Mouse (Mus musculus) hindbrain, embryonic 13.5 days (tissue): ENCODE data around the gene Ccn1. TPM values are rescaled to one million over a fixed set of nuclear protein-coding genes. Genes with fewer than 3 reads are reported as not detected.
A peak's percentile ranks its signal among the peaks of the same experiment; 100 is the strongest.

Experiments used
- ATAC-seq: fragments of 200-750 bp; cut with Nextera tagmentation; 2 replicates; pipeline ENCODE4 v1.8.0; 2017; ENCODE audit warnings: moderate TSS enrichment; ENCODE audit not compliant: low FRiP score
- H3K27ac ChIP-seq: fragments of 300-500 bp; sonication (generic); 2 replicates; pipeline ENCODE4 v1.5.1; 2015; ENCODE audit warnings: inconsistent platforms, mild to moderate bottlenecking, moderate library complexity
- H3K27me3 ChIP-seq: fragments of 300-500 bp; sonication (generic); 2 replicates; pipeline ENCODE4 v1.6.1; 2015; ENCODE audit warnings: mild to moderate bottlenecking, inconsistent platforms
- H3K36me3 ChIP-seq: fragments of 300-500 bp; sonication (generic); 2 replicates; pipeline ENCODE4 v1.6.1; 2015; ENCODE audit warnings: mild to moderate bottlenecking, inconsistent platforms
- H3K4me1 ChIP-seq: fragments of 300-500 bp; sonication (generic); replicated peaks from 2 replicates; pipeline ENCODE4 v1.6.1; 2015; ENCODE audit warnings: inconsistent platforms
- H3K4me2 ChIP-seq: fragments of 300-500 bp; sonication (generic); 2 replicates; pipeline ENCODE4 v1.6.1; 2015; ENCODE audit warnings: inconsistent platforms, mild to moderate bottlenecking, moderate library complexity
- H3K4me3 ChIP-seq: fragments of 300-500 bp; sonication (generic); 2 replicates; pipeline ENCODE4 v1.5.1; 2015; ENCODE audit warnings: mild to moderate bottlenecking, inconsistent platforms
- H3K9ac ChIP-seq: fragments of 300-500 bp; sonication (generic); 2 replicates; pipeline ENCODE4 v1.6.1; 2015; ENCODE audit warnings: mild to moderate bottlenecking, inconsistent platforms
- H3K9me3 ChIP-seq: fragments of 300-500 bp; sonication (generic); 2 replicates; pipeline ENCODE4 v1.6.1; 2016; ENCODE audit warnings: inconsistent platforms
- WGBS: fragments of 180-500 bp; shearing (Covaris S2); methylation state at CpG from one replicate; pipeline ENCODE4 v1.1.7; 2015; 5-methylcytosine and 5-hydroxymethylcytosine counted together
- polyA plus RNA-seq: library from polyadenylated mRNA; unstranded; fragments of >200 nt; fragmentation: Nextera tagmentation; extraction: Ambion mirVana; gene quantifications from 2 replicates; pipeline ENCODE4 v1.2.1, GENCODE M21; 2015

Ccn1 gene
- polyA plus RNA-seq, 1 experiment from 2014 or later, result 10.1 TPM

- Histone ChIP-seq H3K9me3 (no peaks in the 10 kb centered on the region), H3K4me3 (peak overlapping the region; percentile 50), H3K36me3 (no peaks in the 10 kb centered on the region), H3K4me1 (peaks cover 64% of the 10 kb centered on the region), H3K9ac (peak overlapping the region; percentile 71; the same call in 1 of the 2 replicates), H3K27me3 (peaks cover 58% of the 10 kb centered on the region), H3K4me2 (peak overlapping the region; percentile 74), H3K27ac (peak overlapping the region; percentile 6; the same call in 1 of the 2 replicates)
- no peak for ATAC-seq
- 17% methylated on average over 26 of the region's 26 CpGs for WGBS
Measured at GRCm38 (mm10) chr3:145648097-145648931, 1.5 kb downstream of the Ccn1 start.

GRCm38 (mm10) chr3:145647416-145647815 lies 2.4 kb downstream of the Ccn1 start:
- H3K4me2 ChIP-seq, result 0 out of 2 replicates have a peak overlapping the region, but pooled peaks have one; percentile 74
- 78% methylated on average over 18 of the region's 18 CpGs for WGBS

GRCm38 (mm10) chr3:145646666-145647065 lies 3.1 kb downstream of the Ccn1 start:
- Histone ChIP-seq H3K9ac (no peak overlapping the region), H3K9me3 (no peaks in the 10 kb centered on the region), H3K27me3 (peaks cover 48% of the 10 kb centered on the region), H3K36me3 (no peaks in the 10 kb centered on the region), H3K4me1 (peaks cover 47% of the 10 kb centered on the region), H3K4me2 (no peak overlapping the region), H3K27ac (no peak overlapping the region), H3K4me3 (no peak overlapping the region)
- no peak for ATAC-seq
- 45% methylated on average over 2 of the region's 2 CpGs for WGBS

More at GRCm38 (mm10) chr3:145647416-145647815, 2.4 kb downstream of the Ccn1 start:
- ATAC-seq, result no peak
- H3K4me3 ChIP-seq, result no peak overlapping the region
- peaks cover 55% of the 10 kb centered on the region for H3K27me3 ChIP-seq
- peaks cover 55% of the 10 kb centered on the region for H3K4me1 ChIP-seq
- no peaks in the 10 kb centered on the region for H3K9me3 ChIP-seq
- H3K27ac ChIP-seq, result no peak overlapping the region
- H3K36me3 ChIP-seq, result no peaks in the 10 kb centered on the region
- H3K9ac ChIP-seq, result no peak overlapping the region

GRCm38 (mm10) chr3:145646009-145646408 lies 3.8 kb downstream of the Ccn1 start:
- ATAC-seq, result no peak
- no peaks in the 10 kb centered on the region for H3K9me3 ChIP-seq
- peaks cover 42% of the 10 kb centered on the region for H3K27me3 ChIP-seq
- no peak overlapping the region for H3K27ac ChIP-seq
- no peak overlapping the region for H3K4me2 ChIP-seq
- WGBS, result 14% methylated on average over 3 of the region's 3 CpGs
- no peak overlapping the region for H3K4me3 ChIP-seq
- H3K9ac ChIP-seq, result no peak overlapping the region
- H3K36me3 ChIP-seq, result no peaks in the 10 kb centered on the region
- peaks cover 41% of the 10 kb centered on the region for H3K4me1 ChIP-seq

DNA sequence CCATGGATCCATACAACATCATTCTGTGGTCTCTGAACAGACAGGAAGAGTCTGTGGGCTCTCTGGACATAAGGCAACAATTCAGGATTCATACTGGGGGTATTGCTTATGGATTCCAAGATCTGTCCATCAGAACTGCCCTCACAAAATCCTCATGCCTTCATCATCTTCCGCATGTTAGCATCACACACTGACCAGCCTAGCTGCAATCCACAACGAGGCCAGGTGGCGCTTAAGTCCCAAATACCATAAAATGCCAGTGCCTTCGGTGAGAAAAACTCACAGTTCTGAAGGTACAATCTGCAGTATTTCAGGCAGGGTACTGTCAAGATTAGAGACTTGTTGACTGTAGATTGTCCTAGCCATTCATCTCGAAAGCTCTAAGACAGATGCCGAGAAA lies 4.3 kb downstream of the Ccn1 start:
- WGBS, result 62% methylated on average over 6 of the region's 6 CpGs
- H3K4me1 ChIP-seq, result peaks cover 41% of the 10 kb centered on the region
- ATAC-seq, result no peak

DNA sequence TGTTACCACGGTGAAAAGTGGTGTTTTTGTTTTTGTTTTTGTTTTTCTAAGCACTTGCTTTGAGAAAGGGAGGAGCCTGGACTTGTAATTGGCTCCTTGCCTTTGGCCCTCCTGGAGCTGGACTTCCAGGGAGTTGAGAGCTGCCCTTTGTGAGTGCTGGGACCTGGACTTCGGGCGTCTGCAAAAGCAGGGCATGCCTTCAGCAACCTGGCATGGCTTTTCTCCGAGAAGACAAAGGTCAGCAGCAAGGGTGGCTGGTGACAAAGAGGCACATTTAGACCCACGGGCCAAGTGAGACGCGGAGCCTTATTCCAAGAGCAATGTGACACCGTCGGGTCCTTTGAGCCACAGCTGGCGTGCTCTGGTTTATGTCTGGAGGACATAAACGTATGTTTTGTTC lies 6.9 kb downstream of the Ccn1 start:
- no peak for ATAC-seq
- H3K4me2 ChIP-seq, result no peak overlapping the region
- H3K27me3 ChIP-seq, result peaks cover 24% of the 10 kb centered on the region
- H3K27ac ChIP-seq, result no peak overlapping the region
- H3K4me1 ChIP-seq, result peaks cover 33% of the 10 kb centered on the region
- no peak overlapping the region for H3K4me3 ChIP-seq
- 44% methylated on average over 11 of the region's 11 CpGs for WGBS
- H3K9ac ChIP-seq, result no peak overlapping the region
- H3K36me3 ChIP-seq, result no peaks in the 10 kb centered on the region
- no peaks in the 10 kb centered on the region for H3K9me3 ChIP-seq

More for the DNA sequence above, 4.3 kb downstream of the Ccn1 start:
- H3K27me3 ChIP-seq, result peaks cover 41% of the 10 kb centered on the region
- no peak overlapping the region for H3K4me3 ChIP-seq
- no peaks in the 10 kb centered on the region for H3K9me3 ChIP-seq
- no peak overlapping the region for H3K4me2 ChIP-seq
- H3K27ac ChIP-seq, result no peak overlapping the region
- H3K9ac ChIP-seq, result no peak overlapping the region
- no peaks in the 10 kb centered on the region for H3K36me3 ChIP-seq

DNA sequence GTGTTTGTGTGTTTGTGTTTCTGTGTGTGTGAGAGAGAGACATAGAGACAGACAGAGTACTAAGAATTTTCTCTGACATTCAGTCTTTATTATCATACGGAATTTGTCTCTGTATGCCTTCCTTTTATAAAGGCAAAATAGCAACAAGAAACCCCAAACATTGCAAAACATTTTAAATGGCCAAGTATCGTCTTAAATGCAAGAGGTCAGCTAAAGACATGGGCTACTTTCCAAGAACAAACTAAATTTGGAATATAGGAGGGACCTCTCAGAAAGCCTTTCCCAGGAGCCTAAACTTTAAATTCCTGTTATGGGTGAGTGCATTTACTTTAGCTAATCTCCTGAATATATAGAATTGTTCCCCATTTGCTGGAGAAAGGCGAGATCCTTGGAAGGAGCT lies 7.9 kb downstream of the Ccn1 start:
- Histone ChIP-seq H3K27me3 (peaks cover 18% of the 10 kb centered on the region; the same call in 1 of the 2 replicates), H3K27ac (no peak overlapping the region), H3K9me3 (no peaks in the 10 kb centered on the region), H3K4me1 (peaks cover 28% of the 10 kb centered on the region), H3K9ac (no peak overlapping the region), H3K4me2 (no peak overlapping the region), H3K4me3 (no peak overlapping the region), H3K36me3 (no peaks in the 10 kb centered on the region)
- ATAC-seq, result no peak
- WGBS, result 86% methylated on average over 3 of the region's 3 CpGs

- peaks cover 24% of the 10 kb centered on the region for H3K4me1 ChIP-seq
- no peak overlapping the region for H3K27ac ChIP-seq
- H3K27me3 ChIP-seq, result peaks cover 18% of the 10 kb centered on the region; the same call in 1 of the 2 replicates
- H3K4me3 ChIP-seq, result no peak overlapping the region
- no peak overlapping the region for H3K4me2 ChIP-seq
- H3K9ac ChIP-seq, result no peak overlapping the region
- 85% methylated on average over 5 of the region's 5 CpGs for WGBS
- no peak for ATAC-seq
- H3K9me3 ChIP-seq, result no peaks in the 10 kb centered on the region
- H3K36me3 ChIP-seq, result no peaks in the 10 kb centered on the region
Measured at GRCm38 (mm10) chr3:145641036-145641685, 8.6 kb downstream of the Ccn1 start.

GRCm38 (mm10) chr3:145640583-145640982 lies 9.2 kb downstream of the Ccn1 start:
- no peaks in the 10 kb centered on the region for H3K9me3 ChIP-seq
- WGBS, result 70% methylated on average over 4 of the region's 4 CpGs
- peak; percentile 27; the same call in 1 of the 2 replicates for ATAC-seq
- H3K4me3 ChIP-seq, result no peak overlapping the region
- 0 out of 2 replicates have a peak overlapping the region, but pooled peaks have one; percentile 30 for H3K27ac ChIP-seq
- peaks cover 22% of the 10 kb centered on the region for H3K4me1 ChIP-seq
- H3K4me2 ChIP-seq, result no peak overlapping the region
- H3K27me3 ChIP-seq, result peaks cover 18% of the 10 kb centered on the region; the same call in 1 of the 2 replicates
- H3K36me3 ChIP-seq, result no peaks in the 10 kb centered on the region
- H3K9ac ChIP-seq, result no peak overlapping the region

DNA sequence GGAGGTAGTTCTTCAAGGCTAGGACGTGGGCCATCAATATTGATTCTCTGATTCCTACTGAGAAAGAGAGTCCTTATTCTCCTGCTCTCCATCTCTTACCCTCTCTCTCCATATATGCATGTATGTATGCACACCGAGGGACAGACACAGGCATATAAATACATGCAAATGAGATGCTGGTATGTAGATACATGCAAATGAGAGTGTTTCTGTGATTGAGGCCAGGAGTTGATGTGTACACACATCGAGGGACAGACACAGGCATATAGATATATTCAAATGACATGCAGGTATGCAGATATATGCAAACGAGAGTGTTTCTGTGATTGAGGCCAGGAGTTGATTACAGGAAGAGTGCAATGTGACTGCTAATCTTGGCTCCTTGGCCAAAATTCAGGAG lies 9.6 kb downstream of the Ccn1 start:
- no peak overlapping the region for H3K9ac ChIP-seq
- H3K4me3 ChIP-seq, result no peak overlapping the region
- H3K27me3 ChIP-seq, result peaks cover 15% of the 10 kb centered on the region; the same call in 1 of the 2 replicates
- H3K9me3 ChIP-seq, result no peaks in the 10 kb centered on the region
- ATAC-seq, result peak; percentile 58
- no peaks in the 10 kb centered on the region for H3K36me3 ChIP-seq
- WGBS, result 43% methylated on average over 4 of the region's 4 CpGs
- H3K4me2 ChIP-seq, result no peak overlapping the region
- peaks cover 22% of the 10 kb centered on the region for H3K4me1 ChIP-seq
- peak overlapping the region; percentile 30; the same call in 1 of the 2 replicates for H3K27ac ChIP-seq

- Histone ChIP-seq H3K27ac (no peak overlapping the region), H3K9ac (no peak overlapping the region), H3K9me3 (no peaks in the 10 kb centered on the region), H3K4me3 (no peak overlapping the region), H3K27me3 (0 out of 2 replicates have a peak, but pooled peaks cover 5% of the 10 kb centered on the region), H3K4me1 (0 out of 2 replicates have a peak, but pooled peaks cover 8% of the 10 kb centered on the region), H3K36me3 (no peaks in the 10 kb centered on the region), H3K4me2 (no peak overlapping the region)
- no peak for ATAC-seq
- WGBS, result 83% methylated on average over 14 of the region's 14 CpGs
Measured at GRCm38 (mm10) chr3:145634002-145634710, 15.6 kb downstream of the Ccn1 start.

GRCm38 (mm10) chr3:145632888-145633287 lies 16.9 kb downstream of the Ccn1 start:
- H3K4me3 ChIP-seq, result no peak overlapping the region
- no peak overlapping the region for H3K27ac ChIP-seq
- no peak overlapping the region for H3K4me2 ChIP-seq
- WGBS, result 11% methylated on average over 6 of the region's 6 CpGs
- H3K27me3 ChIP-seq, result 0 out of 2 replicates have a peak, but pooled peaks cover 5% of the 10 kb centered on the region
- no peaks in the 10 kb centered on the region for H3K36me3 ChIP-seq
- no peak for ATAC-seq
- no peak overlapping the region for H3K9ac ChIP-seq
- H3K9me3 ChIP-seq, result no peaks in the 10 kb centered on the region
- H3K4me1 ChIP-seq, result 0 out of 2 replicates have a peak, but pooled peaks cover 4% of the 10 kb centered on the region
